Mouse (Mus musculus): Measurements from ENCODE around the gene Rap1gap2.

GRCm38 (mm10) chr11:74610068-74610467 lies 647 bp downstream of the Rap1gap2 start:
- no peak for TF ChIP-seq POLR2A (IDR thresholded peaks at IDR 0.05; ENCODE audit: low read depth, low read length)
- no peak for TF ChIP-seq CTCF (IDR thresholded peaks at IDR 0.05; ENCODE audit: borderline replicate concordance, insufficient read depth, low read length)
